Mouse (Mus musculus) hindlimb bud, embryonic 11.5 days (tissue): ENCODE results near the gene Hspb7.

ENCODE experiments used
- DNase-seq: peaks from one replicate; pipeline ENCODE4 v3.0.0-alpha.2; 2012; ENCODE audit warnings: low read depth, low spot score; ENCODE audit errors: extremely low spot score

Hspb7 gene

GRCm38 (mm10) chr4:141444451-141445327 lies 24.1 kb downstream of the Hspb7 start, which contains the start of gene Zbtb17:
TSS of gene Zbtb17 (plus strand) at chr4:141444654.
- peak; percentile 53 for DNase-seq

- no peak for DNase-seq
Measured at GRCm38 (mm10) chr4:141445328-141445720, 24.7 kb downstream of the Hspb7 start.

- DNase-seq, result no peak
Measured at GRCm38 (mm10) chr4:141446211-141446610, 25.6 kb downstream of the Hspb7 start.

GRCm38 (mm10) chr4:141451251-141451650 lies 30.7 kb downstream of the Hspb7 start:
- no peak for DNase-seq

- no peak for DNase-seq
Measured at GRCm38 (mm10) chr4:141451916-141452450, 31.4 kb downstream of the Hspb7 start.

GRCm38 (mm10) chr4:141454581-141455350 lies 34.2 kb downstream of the Hspb7 start:
- no peak for DNase-seq

- DNase-seq, result no peak
Measured at GRCm38 (mm10) chr4:141455526-141455925, 34.9 kb downstream of the Hspb7 start.

GRCm38 (mm10) chr4:141456193-141456938 lies 35.8 kb downstream of the Hspb7 start:
- no peak for DNase-seq

- no peak for DNase-seq
Measured at GRCm38 (mm10) chr4:141458236-141458635, 37.7 kb downstream of the Hspb7 start.

- DNase-seq, result no peak
Measured at GRCm38 (mm10) chr4:141458888-141459287, 38.3 kb downstream of the Hspb7 start.

GRCm38 (mm10) chr4:141459766-141460165 lies 39.2 kb downstream of the Hspb7 start:
- DNase-seq, result no peak

GRCm38 (mm10) chr4:141460481-141460880 lies 39.9 kb downstream of the Hspb7 start:
- no peak for DNase-seq

GRCm38 (mm10) chr4:141461088-141461487 lies 40.5 kb downstream of the Hspb7 start:
- no peak for DNase-seq

GRCm38 (mm10) chr4:141461576-141461975 lies 41.0 kb downstream of the Hspb7 start:
- DNase-seq, result no peak

GRCm38 (mm10) chr4:141463472-141463871 lies 42.9 kb downstream of the Hspb7 start:
- no peak for DNase-seq

- DNase-seq, result no peak
Measured at GRCm38 (mm10) chr4:141464722-141465121, 44.1 kb downstream of the Hspb7 start.

- no peak for DNase-seq
Measured at GRCm38 (mm10) chr4:141465512-141466288, 45.1 kb downstream of the Hspb7 start.

GRCm38 (mm10) chr4:141466289-141466795 lies 45.8 kb downstream of the Hspb7 start:
- no peak for DNase-seq

- no peak for DNase-seq
Measured at GRCm38 (mm10) chr4:141466844-141467580, 46.4 kb downstream of the Hspb7 start.
